Mouse (Mus musculus) MEL (cell line): ENCODE results near the gene Gadd45gip1.

Source experiments
- BHLHE40 ChIP-seq: IDR thresholded peaks from 2 replicates; pipeline ENCODE4 v1.6.1; 2012; ENCODE audit warnings: low read depth, mild to moderate bottlenecking, inconsistent platforms, low read length, improper control_type of control experiment, borderline replicate concordance
- CTCF ChIP-seq, 3 experiments: IDR thresholded peaks in 2 of 3; conservative IDR thresholded peaks in 1 of 3; 2 replicates each; pipeline ENCODE4 v1.5.1; 2011 to 2012; ENCODE audit warnings: low read length in 3 of 3, low read depth in 2 of 3, mild to moderate bottlenecking in 2 of 3, improper control_type of control experiment in 1 of 3, inconsistent platforms in 1 of 3, mixed read lengths in 1 of 3, moderate library complexity in 1 of 3; ENCODE audit not compliant: control insufficient read depth in 1 of 3, insufficient read depth in 1 of 3, poor library complexity in 1 of 3, severe bottlenecking in 1 of 3
- KAT2A ChIP-seq: conservative IDR thresholded peaks from 2 replicates; pipeline ENCODE4 v1.6.1; 2012; ENCODE audit warnings: low read depth, low read length, improper control_type of control experiment, inconsistent platforms
- MYB ChIP-seq: IDR thresholded peaks from 2 replicates; pipeline ENCODE4 v1.6.1; 2011; ENCODE audit warnings: mild to moderate bottlenecking, low read depth, low read length, improper control_type of control experiment
- NRF1 ChIP-seq: IDR thresholded peaks from 2 replicates; pipeline ENCODE4 v1.6.1; 2014; ENCODE audit warnings: low read depth, mild to moderate bottlenecking, inconsistent platforms, low read length, improper control_type of control experiment, moderate library complexity; ENCODE audit not compliant: poor library complexity, insufficient read depth, severe bottlenecking
- POLR2A ChIP-seq, 2 experiments: IDR thresholded peaks; 2 replicates each; pipeline ENCODE4 v1.6.1; 2011 to 2012; ENCODE audit warnings: low read length in 2 of 2, mild to moderate bottlenecking in 2 of 2, control low read depth in 1 of 2, improper control_type of control experiment in 1 of 2, low read depth in 1 of 2, moderate library complexity in 1 of 2; ENCODE audit not compliant: control insufficient read depth in 1 of 2, insufficient read depth in 1 of 2, poor library complexity in 1 of 2
- TCF12 ChIP-seq: IDR thresholded peaks from 2 replicates; pipeline ENCODE4 v1.6.1; 2014; ENCODE audit warnings: low read depth, mild to moderate bottlenecking, inconsistent platforms, low read length, improper control_type of control experiment, moderate library complexity
- ZC3H11A ChIP-seq: IDR thresholded peaks from 2 replicates; pipeline ENCODE4 v1.6.1; 2012; ENCODE audit warnings: low read depth, mild to moderate bottlenecking, inconsistent platforms, low read length, improper control_type of control experiment

DNA sequence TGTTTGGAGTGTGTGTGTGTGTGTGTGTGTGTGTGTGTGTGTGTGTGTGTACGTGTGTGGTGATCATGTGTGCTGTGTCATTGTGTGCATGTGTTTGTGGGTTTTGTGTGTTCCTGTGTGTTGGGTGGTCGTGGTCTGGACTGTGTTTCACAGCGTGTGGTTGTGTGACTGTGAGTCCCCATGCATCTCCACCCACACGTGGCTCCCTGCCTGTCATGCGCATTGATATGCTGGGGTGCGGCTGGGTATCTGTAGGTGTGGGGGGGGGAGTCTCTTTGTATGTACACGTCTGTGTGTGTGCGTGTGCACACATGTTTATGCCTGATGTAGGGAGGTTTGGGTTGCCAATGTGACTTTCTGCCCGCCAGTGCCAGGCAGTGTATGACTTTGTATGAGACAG lies 38.2 kb upstream of the Gadd45gip1 start:
- TF ChIP-seq NRF1 (no peak), ZC3H11A (no peak), MYB (no peak), BHLHE40 (no peak), POLR2A (IDR thresholded peaks at IDR 0.05; ENCODE audit: control insufficient read depth in 1 of 2, insufficient read depth in 1 of 2, low read depth in 1 of 2, low read length in 2 of 2, poor library complexity in 1 of 2) (no peak), TCF12 (no peak), CTCF (IDR thresholded peaks at IDR 0.05 in 2 of 3, conservative IDR thresholded peaks at IDR 0.05 in 1 of 3; ENCODE audit: control insufficient read depth in 1 of 3, insufficient read depth in 1 of 3, low read depth in 2 of 3, low read length in 3 of 3, poor library complexity in 1 of 3, severe bottlenecking in 1 of 3) (no peak), KAT2A (no peak)
